Mouse (Mus musculus) CH12.LX (cell line): ENCODE measurements around the gene Lrrc8b. TPM values are rescaled to one million over a fixed set of nuclear protein-coding genes. Genes with fewer than 3 reads are reported as not detected.

ENCODE experiments used
- DNase-seq: peaks from one replicate; pipeline ENCODE4 v3.0.0-alpha.2; 2013; ENCODE audit errors: extremely low read depth
- H3K27ac ChIP-seq: 2 replicates; pipeline ENCODE4 v1.5.1; 2012; ENCODE audit warnings: low read depth, mild to moderate bottlenecking, control low read depth, moderate library complexity; ENCODE audit not compliant: insufficient read depth
- H3K27me3 ChIP-seq: replicated peaks from 2 replicates; pipeline ENCODE3; 2012; ENCODE audit warnings: inconsistent platforms
- H3K36me3 ChIP-seq, 2 experiments: replicated peaks in 1 of 2; 2 replicates each; pipeline versions ENCODE3 to v1.6.1; 2012; ENCODE audit warnings: inconsistent platforms in 1 of 2, low read length in 1 of 2, mild to moderate bottlenecking in 1 of 2, mixed read lengths in 1 of 2, moderate library complexity in 1 of 2; ENCODE audit not compliant: control insufficient read depth in 1 of 2, insufficient read depth in 1 of 2
- H3K4me1 ChIP-seq, 2 experiments: 2 replicates each; pipeline ENCODE4 v1.6.1; 2012; ENCODE audit warnings: inconsistent platforms in 1 of 2, moderate library complexity in 1 of 2; ENCODE audit not compliant: insufficient read depth in 2 of 2, control insufficient read depth in 1 of 2
- H3K4me2 ChIP-seq: 2 replicates; pipeline ENCODE4 v1.6.1; 2012; ENCODE audit warnings: low read depth, mild to moderate bottlenecking, control low read depth; ENCODE audit not compliant: poor library complexity, insufficient read depth, severe bottlenecking
- H3K4me3 ChIP-seq, 3 experiments: fragments of 150-350 bp in 1 of 3; sonication (generic) in 1 of 3; replicated peaks in 1 of 3; 2 replicates each; pipeline versions ENCODE3 to v1.5.1; 2011 to 2012; ENCODE audit warnings: low read depth in 2 of 3, low read length in 2 of 3, mild to moderate bottlenecking in 2 of 3, moderate library complexity in 2 of 3, control low read depth in 1 of 3, improper control_type of control experiment in 1 of 3, inconsistent platforms in 1 of 3, mixed read lengths in 1 of 3; ENCODE audit not compliant: poor library complexity in 1 of 3
- H3K79me2 ChIP-seq: replicated peaks from 2 replicates; pipeline ENCODE4 v1.6.1; 2012; ENCODE audit warnings: mild to moderate bottlenecking, moderate library complexity; ENCODE audit not compliant: control insufficient read depth, poor library complexity, insufficient read depth, severe bottlenecking; ENCODE audit errors: extremely low read depth
- H3K9ac ChIP-seq: 2 replicates; pipeline ENCODE4 v1.6.1; 2012; ENCODE audit warnings: low read depth, mild to moderate bottlenecking, control low read depth, moderate library complexity; ENCODE audit not compliant: insufficient read depth
- H3K9me3 ChIP-seq: replicated peaks from 2 replicates; pipeline ENCODE3; 2012; ENCODE audit warnings: low read length, inconsistent platforms, mixed read lengths
- BHLHE40 ChIP-seq: IDR thresholded peaks from 2 replicates; pipeline ENCODE4 v1.6.1; 2011; ENCODE audit warnings: mild to moderate bottlenecking, low read depth, low read length, improper control_type of control experiment
- CHD2 ChIP-seq: IDR thresholded peaks from 2 replicates; pipeline ENCODE4 v1.6.1; 2011; ENCODE audit warnings: low read length, improper control_type of control experiment
- CTCF ChIP-seq, 2 experiments: IDR thresholded peaks in 1 of 2; conservative IDR thresholded peaks in 1 of 2; 2 replicates each; pipeline ENCODE4 v1.5.1; 2011 to 2012; ENCODE audit warnings: low read depth in 2 of 2, low read length in 2 of 2, improper control_type of control experiment in 1 of 2, inconsistent platforms in 1 of 2, mild to moderate bottlenecking in 1 of 2, moderate library complexity in 1 of 2
- E2F4 ChIP-seq: IDR thresholded peaks from 2 replicates; pipeline ENCODE4 v1.6.1; 2011; ENCODE audit warnings: low read depth, low read length, improper control_type of control experiment; ENCODE audit not compliant: insufficient replicate concordance
- ETS1 ChIP-seq: conservative IDR thresholded peaks from 2 replicates; pipeline ENCODE4 v1.6.1; 2012; ENCODE audit warnings: low read depth, mild to moderate bottlenecking, inconsistent platforms, low read length, improper control_type of control experiment, moderate library complexity
- HCFC1 ChIP-seq: IDR thresholded peaks from 2 replicates; pipeline ENCODE4 v1.6.1; 2012; ENCODE audit warnings: low read depth, mild to moderate bottlenecking, inconsistent platforms, low read length, improper control_type of control experiment
- IRF4 ChIP-seq: IDR thresholded peaks from 2 replicates; pipeline ENCODE4 v1.6.1; 2014; ENCODE audit warnings: low read depth, mild to moderate bottlenecking, inconsistent platforms, low read length, improper control_type of control experiment
- JUN ChIP-seq: IDR thresholded peaks from 2 replicates; pipeline ENCODE4 v1.6.1; 2011; ENCODE audit warnings: low read depth, mild to moderate bottlenecking, low read length, improper control_type of control experiment, moderate library complexity; ENCODE audit not compliant: insufficient read depth
- JUND ChIP-seq: conservative IDR thresholded peaks from 2 replicates; pipeline ENCODE4 v1.6.1; 2011; ENCODE audit warnings: low read depth, low read length, improper control_type of control experiment
- KAT2A ChIP-seq: IDR thresholded peaks from 2 replicates; pipeline ENCODE4 v1.6.1; 2012; ENCODE audit warnings: low read length, improper control_type of control experiment, inconsistent platforms; ENCODE audit not compliant: insufficient replicate concordance
- MAZ ChIP-seq: IDR thresholded peaks from 2 replicates; pipeline ENCODE4 v1.6.1; 2012; ENCODE audit warnings: low read depth, mild to moderate bottlenecking, inconsistent platforms, low read length, improper control_type of control experiment, moderate library complexity
- MEF2A ChIP-seq: IDR thresholded peaks from 2 replicates; pipeline ENCODE4 v1.6.1; 2014; ENCODE audit warnings: low read depth, mild to moderate bottlenecking, inconsistent platforms, low read length, improper control_type of control experiment, borderline replicate concordance
- MXI1 ChIP-seq: IDR thresholded peaks from 2 replicates; pipeline ENCODE4 v1.6.1; 2011; ENCODE audit warnings: mild to moderate bottlenecking, low read depth, low read length, improper control_type of control experiment
- MYC ChIP-seq: IDR thresholded peaks from 2 replicates; pipeline ENCODE4 v1.6.1; 2011; ENCODE audit warnings: low read depth, mild to moderate bottlenecking, improper control_type of control experiment, low read length
- NELFE ChIP-seq: IDR thresholded peaks from 2 replicates; pipeline ENCODE4 v1.6.1; 2011; ENCODE audit warnings: low read depth, low read length, improper control_type of control experiment
- NRF1 ChIP-seq: IDR thresholded peaks from 2 replicates; pipeline ENCODE4 v1.6.1; 2014; ENCODE audit warnings: low read depth, mild to moderate bottlenecking, inconsistent platforms, low read length, improper control_type of control experiment, moderate library complexity
- PAX5 ChIP-seq: IDR thresholded peaks from 2 replicates; pipeline ENCODE4 v1.6.1; 2012; ENCODE audit warnings: low read length, inconsistent platforms, mixed read lengths
- POLR2A ChIP-seq: IDR thresholded peaks from 2 replicates; pipeline ENCODE4 v1.6.1; 2011; ENCODE audit warnings: low read depth, mild to moderate bottlenecking, improper control_type of control experiment, low read length
- POLR2AphosphoS2 ChIP-seq: IDR thresholded peaks from 2 replicates; pipeline ENCODE4 v1.6.1; 2011; ENCODE audit warnings: low read depth, low read length, improper control_type of control experiment
- RCOR1 ChIP-seq: conservative IDR thresholded peaks from 2 replicates; pipeline ENCODE4 v1.6.1; 2012; ENCODE audit warnings: low read depth, mild to moderate bottlenecking, inconsistent platforms, low read length, improper control_type of control experiment
- USF2 ChIP-seq: conservative IDR thresholded peaks from 2 replicates; pipeline ENCODE4 v1.6.1; 2011; ENCODE audit warnings: low read depth, low read length, improper control_type of control experiment
- ZMIZ1 ChIP-seq: IDR thresholded peaks from 2 replicates; pipeline ENCODE4 v1.6.1; 2012; ENCODE audit warnings: low read depth, mild to moderate bottlenecking, inconsistent platforms, low read length, improper control_type of control experiment
- ZNF384 ChIP-seq: IDR thresholded peaks from 2 replicates; pipeline ENCODE4 v1.6.1; 2012; ENCODE audit warnings: low read depth, low read length, improper control_type of control experiment, inconsistent platforms
- dilution Hi-C: fragments of 300-500 bp; cut with MboI; formaldehyde crosslinking; loops from 2 replicates; pipeline ENCODE4 v1.14.3; 2020; ENCODE audit warnings: low sequenced_read_pairs; ENCODE audit not compliant: extremely low pct_unique_long_range_greater_than_20kb, extremely low pct_ligation_motif_present
- in situ Hi-C: fragments of 300-500 bp; cut with MboI; formaldehyde crosslinking; loops from 3 replicates; pipeline ENCODE4 v1.14.3; 2019; ENCODE audit warnings: low sequenced_read_pairs, low pct_ligation_motif_present, low pct_unique_long_range_greater_than_20kb, mixed read lengths
- polyA plus RNA-seq: library from polyadenylated mRNA; unstranded; fragments of >175 nt; gene quantifications from 2 replicates; pipeline ENCODE4 v1.2.1, GENCODE M21; 2012; ENCODE audit warnings: low read depth; ENCODE audit not compliant: insufficient read length
- total RNA-seq, 2 experiments: library from RNA; depleted of rRNA; stranded (reverse); fragments of 300-350 nt in 1 of 2; fragments of >200 nt in 1 of 2; gene quantifications; 2 replicates each; pipeline ENCODE4 v1.2.3; 2012 to 2014

Lrrc8b gene
- total and polyA plus RNA-seq, 3 experiments = 0.21 to 0.40 (median 0.40) TPM

DNA sequence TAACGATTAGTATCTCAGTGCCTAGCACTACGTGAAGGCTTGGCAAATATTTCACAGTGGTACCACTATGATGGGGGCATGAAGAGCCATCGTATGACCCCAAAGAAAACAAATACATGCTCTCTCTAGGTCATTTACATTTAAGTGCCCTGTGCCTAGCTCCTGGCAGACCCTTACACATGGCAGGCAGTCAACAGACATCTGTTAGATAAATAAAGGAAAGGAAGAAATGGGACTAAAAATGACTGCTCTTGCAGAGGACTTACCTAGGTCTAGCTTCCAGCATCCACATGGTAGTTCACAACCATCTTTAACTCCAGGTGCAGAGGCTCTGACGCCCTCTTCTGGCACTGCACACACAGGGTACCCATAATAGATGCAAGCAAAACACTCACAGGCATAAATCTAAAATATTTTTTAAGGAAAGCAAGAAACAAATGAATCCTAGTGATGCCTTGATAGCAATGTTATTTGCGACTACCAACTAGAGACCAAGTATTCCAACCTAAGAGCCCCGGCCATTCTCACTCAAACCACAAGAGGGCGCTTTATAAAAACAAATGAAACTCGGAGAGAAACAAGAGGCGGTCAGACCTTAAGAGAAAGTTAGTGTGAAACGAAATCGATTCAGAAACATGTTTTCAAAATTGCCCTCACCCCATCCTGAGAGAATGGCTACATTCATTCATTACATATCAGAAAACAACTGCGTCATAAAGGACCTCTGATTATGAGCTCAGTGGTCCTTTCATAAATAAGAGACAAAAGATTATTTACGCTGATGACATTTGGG lies 15.7 kb upstream of the Lrrc8b start (continued):
- TF ChIP-seq ZNF384 (no peak), KAT2A (no peak), NRF1 (no peak), PAX5 (no peak), IRF4 (no peak), POLR2A (no peak), MAZ (no peak), MYC (no peak), POLR2AphosphoS2 (no peak), CHD2 (no peak), RCOR1 (no peak), BHLHE40 (no peak), ZMIZ1 (no peak), JUND (0 out of 2 replicates have a peak, but pooled peaks have one; percentile 25), E2F4 (no peak)

DNA sequence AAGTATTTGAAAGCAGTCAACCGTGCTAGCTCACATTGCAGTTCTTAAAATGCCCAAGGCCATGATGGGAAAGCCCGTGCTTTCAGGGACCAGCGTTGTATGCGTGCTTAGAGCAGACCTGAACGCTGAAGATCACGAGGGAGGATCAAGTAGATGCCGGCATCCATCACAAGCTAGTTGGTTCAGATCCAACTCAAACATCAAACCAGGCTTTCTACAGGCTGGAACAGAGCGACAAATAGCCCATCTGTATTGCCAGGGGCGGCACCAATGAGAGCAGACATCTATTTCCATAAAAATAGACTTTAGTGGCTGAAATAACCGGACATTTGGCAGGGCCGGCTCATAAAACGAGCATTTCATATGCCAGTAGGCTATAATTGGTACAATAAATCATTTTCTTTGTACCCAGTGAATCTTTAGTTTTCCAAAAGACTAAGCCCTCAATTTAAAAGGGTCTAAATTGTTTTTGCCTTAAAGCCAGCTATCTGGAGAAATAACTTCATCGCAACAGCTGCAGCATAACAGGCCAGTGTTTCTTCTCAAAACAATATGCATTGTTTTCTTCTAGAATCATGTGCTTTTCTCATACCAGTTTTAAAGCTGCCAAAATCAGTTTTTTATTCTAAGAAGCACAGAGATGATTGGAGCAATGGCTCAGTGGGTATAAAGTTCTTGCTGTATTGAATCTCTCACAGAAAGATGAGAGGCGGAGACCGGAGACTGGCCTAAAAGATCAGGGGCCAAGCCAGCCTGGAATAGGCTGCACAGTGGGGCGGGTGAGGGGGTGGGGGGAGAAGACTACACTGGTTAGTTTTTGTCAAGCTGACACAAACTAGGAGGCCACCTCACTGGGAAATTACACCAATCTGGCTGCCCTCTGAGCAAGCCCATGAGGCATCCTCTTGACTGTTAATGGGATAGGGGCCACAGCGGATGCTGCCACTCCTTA lies 14.9 kb upstream of the Lrrc8b start:
- no peaks in the 10 kb centered on the region for H3K36me3 ChIP-seq
- H3K79me2 ChIP-seq = no peaks in the 10 kb centered on the region
- H3K27ac ChIP-seq = no peak overlapping the region
- peak overlapping the region; percentile 3 to 32 (median 3) for H3K4me3 ChIP-seq
- TF ChIP-seq NELFE (no peak), USF2 (no peak), CHD2 (no peak), NRF1 (no peak), MAZ (no peak), HCFC1 (no peak), MEF2A (no peak), POLR2A (no peak), POLR2AphosphoS2 (no peak), JUN (no peak), CTCF (conservative IDR thresholded peaks at IDR 0.05 in 1 of 2, IDR thresholded peaks at IDR 0.05 in 1 of 2; ENCODE audit: low read depth in 2 of 2, low read length in 2 of 2) (no peak), ETS1 (no peak), IRF4 (no peak), E2F4 (no peak), PAX5 (no peak), MXI1 (no peak)
- H3K4me2 ChIP-seq = peak overlapping the region; percentile 45
- H3K4me1 ChIP-seq = peaks cover 0 to 16% of the 10 kb centered on the region in 2 experiments; a peak in 2 of 4 replicates
- H3K9ac ChIP-seq = no peak overlapping the region; the same call in 1 of the 2 replicates
- H3K9me3 ChIP-seq = no peaks in the 10 kb centered on the region
- DNase-seq = no peak
- in situ Hi-C loops (loop anchor here (10.0 kb wide), 1 partner anchor 284 kb away; no protein-coding TSS in a partner anchor), dilution Hi-C loops (no loop called here)
- no peaks in the 10 kb centered on the region for H3K27me3 ChIP-seq
